8 mouse cellular contexts compared by ENCODE assay signal in genomic region chr9:37616770-37617169, GRCm38 (mm10). TPM values are rescaled to one million over a fixed set of nuclear protein-coding genes. Genes with fewer than 3 reads are reported as not detected.
DNase-seq lines count a peak whose midpoint lies in the region; ATAC-seq and TF ChIP-seq lines count a peak whose summit lies in the region.

No protein-coding gene starts in this region.

- TF ChIP-seq CTCF in midbrain, postnatal 0 days (IDR thresholded peaks at IDR 0.05) = peak; percentile 82

- DNase-seq in cerebellum, adult 11 months = peak; percentile 27
- DNase-seq in midbrain, postnatal 0 days (ENCODE audit: low spot score) = peak; percentile 64
- no peak for DNase-seq in midbrain, embryonic 11.5 days (ENCODE audit: low spot score, missing footprints)
- DNase-seq in cerebellum, adult 9-11 months = peak; percentile 39
- peak; percentile 24 for DNase-seq in large intestine, adult 2 months (ENCODE audit: low read depth, low spot score)
- DNase-seq in thymus, postnatal 25 days = peak; percentile 25

- WGBS in midbrain, postnatal 0 days = 52% methylated on average over 2 of the region's 2 CpGs
- 73% methylated on average over 2 of the region's 2 CpGs for WGBS in midbrain, embryonic 11.5 days
- 58% methylated on average over 2 of the region's 2 CpGs for WGBS in large intestine, adult 2 months
- WGBS in neural tube, embryonic 15.5 days = 62% methylated on average over 2 of the region's 2 CpGs

- H3K4me2 ChIP-seq in midbrain, postnatal 0 days (ENCODE audit: low read depth, low read length, poor library complexity, severe bottlenecking) = no peak overlapping the region
- H3K4me2 ChIP-seq in midbrain, embryonic 11.5 days = no peak overlapping the region
- no peak overlapping the region for H3K4me2 ChIP-seq in neural tube, embryonic 15.5 days

- H3K36me3 ChIP-seq in midbrain, postnatal 0 days (ENCODE audit: insufficient read depth, low read length) = no peaks in the 10 kb centered on the region
- no peaks in the 10 kb centered on the region for H3K36me3 ChIP-seq in midbrain, embryonic 11.5 days (ENCODE audit: control insufficient read depth, insufficient read depth, low read length)
- no peaks in the 10 kb centered on the region for H3K36me3 ChIP-seq in neural tube, embryonic 15.5 days

- H3K27me3 ChIP-seq in midbrain, postnatal 0 days (ENCODE audit: insufficient read depth, low read length) = no peaks in the 10 kb centered on the region
- no peaks in the 10 kb centered on the region; the same call in none of the 2 replicates for H3K27me3 ChIP-seq in midbrain, embryonic 11.5 days (ENCODE audit: control insufficient read depth, insufficient read depth, low read length)
- H3K27me3 ChIP-seq in neural tube, embryonic 15.5 days (replicated peaks) = no peaks in the 10 kb centered on the region

- no peak for ATAC-seq in cerebellum, adult (ENCODE audit: insufficient number of reproducible peaks, low FRiP score, low TSS enrichment)
- no peak for ATAC-seq in midbrain, postnatal 0 days (ENCODE audit: low FRiP score)
- no peak for ATAC-seq in midbrain, embryonic 11.5 days (ENCODE audit: low FRiP score)
- ATAC-seq in neural tube, embryonic 15.5 days (ENCODE audit: low FRiP score) = no peak

- no peak overlapping the region for H3K27ac ChIP-seq in midbrain, postnatal 0 days (ENCODE audit: low read depth, low read length)
- H3K27ac ChIP-seq in midbrain, embryonic 11.5 days (ENCODE audit: low read depth, low read length) = no peak overlapping the region
- H3K27ac ChIP-seq in neural tube, embryonic 15.5 days (replicated peaks) = no peak overlapping the region

- no peaks in the 10 kb centered on the region; the same call in 1 of the 2 replicates for H3K4me1 ChIP-seq in midbrain, postnatal 0 days (ENCODE audit: insufficient read depth, low read length)
- peaks cover 5% of the 10 kb centered on the region; the same call in 1 of the 2 replicates for H3K4me1 ChIP-seq in midbrain, embryonic 11.5 days (ENCODE audit: control insufficient read depth, insufficient read depth, low read length)
- H3K4me1 ChIP-seq in neural tube, embryonic 15.5 days = peaks cover 16% of the 10 kb centered on the region

- H3K9me3 ChIP-seq in midbrain, postnatal 0 days (ENCODE audit: low read length) = no peaks in the 10 kb centered on the region
- H3K9me3 ChIP-seq in midbrain, embryonic 11.5 days (ENCODE audit: control insufficient read depth, low read length) = no peaks in the 10 kb centered on the region
- no peaks in the 10 kb centered on the region for H3K9me3 ChIP-seq in neural tube, embryonic 15.5 days (replicated peaks)

- H3K4me3 ChIP-seq in midbrain, postnatal 0 days (ENCODE audit: low read depth, low read length) = no peak overlapping the region
- H3K4me3 ChIP-seq in midbrain, embryonic 11.5 days (ENCODE audit: low read depth, low read length) = no peak overlapping the region
- H3K4me3 ChIP-seq in neural tube, embryonic 15.5 days (replicated peaks) = no peak overlapping the region

- H3K9ac ChIP-seq in midbrain, postnatal 0 days (replicated peaks; ENCODE audit: low read length, poor library complexity, severe bottlenecking) = no peak overlapping the region
- no peak overlapping the region for H3K9ac ChIP-seq in midbrain, embryonic 11.5 days (ENCODE audit: low read length)
- no peak overlapping the region for H3K9ac ChIP-seq in neural tube, embryonic 15.5 days (replicated peaks)

RNA-seq across cellular contexts. Expression of gene Spa17, which starts 3.2 kb away (rescaled TPM):
- total RNA-seq in midbrain, postnatal 0 days (2014; rRNA removed) = 1.2 and 1.4 TPM in 2 replicates
- 6.3 and 10.1 TPM in 2 replicates for polyA plus RNA-seq in midbrain, postnatal 0 days (2015; fragmentation: Nextera tagmentation; extraction: Ambion mirVana)
- 13.6 and 14.6 TPM in 2 replicates for polyA plus RNA-seq in midbrain, embryonic 11.5 days (2014; fragmentation: Nextera tagmentation; extraction: Ambion mirVana)
- polyA plus RNA-seq in large intestine, adult 2 months (2012; rRNA removed) = 0.30 and 0.60 TPM in 2 replicates
- polyA plus RNA-seq in neural tube, embryonic 15.5 days (2015; fragmentation: Nextera tagmentation; extraction: Ambion mirVana) = 7.4 and 11.0 TPM in 2 replicates

RNA-seq across cellular contexts. Expression of gene Tbrg1, which starts 40.3 kb away (rescaled TPM):
- total RNA-seq in midbrain, postnatal 0 days (2014; rRNA removed) = 55.3 and 55.7 TPM in 2 replicates
- 91.4 and 94.4 TPM in 2 replicates for polyA plus RNA-seq in midbrain, postnatal 0 days (2015; fragmentation: Nextera tagmentation; extraction: Ambion mirVana)
- polyA plus RNA-seq in midbrain, embryonic 11.5 days (2014; fragmentation: Nextera tagmentation; extraction: Ambion mirVana) = 143 and 146 TPM in 2 replicates
- 80.7 and 81.6 TPM in 2 replicates for polyA plus RNA-seq in large intestine, adult 2 months (2012; rRNA removed)
- 87.5 and 94.9 TPM in 2 replicates for polyA plus RNA-seq in neural tube, embryonic 15.5 days (2015; fragmentation: Nextera tagmentation; extraction: Ambion mirVana)

RNA-seq across cellular contexts. Expression of gene Panx3, which starts 52.3 kb away (rescaled TPM):
- total RNA-seq in midbrain, postnatal 0 days (2014; rRNA removed) = not detected in 2 replicates
- 0.10 TPM in 1 of 2 replicates, not detected in the other for polyA plus RNA-seq in midbrain, postnatal 0 days (2015; fragmentation: Nextera tagmentation; extraction: Ambion mirVana)
- polyA plus RNA-seq in midbrain, embryonic 11.5 days (2014; fragmentation: Nextera tagmentation; extraction: Ambion mirVana) = 0.08 and 0.10 TPM in 2 replicates
- not detected in 2 replicates for polyA plus RNA-seq in large intestine, adult 2 months (2012; rRNA removed)
- polyA plus RNA-seq in neural tube, embryonic 15.5 days (2015; fragmentation: Nextera tagmentation; extraction: Ambion mirVana) = 0.47 and 1.1 TPM in 2 replicates
